Mouse (Mus musculus): ENCODE data around the gene Mzf1.
A peak's percentile ranks its signal among the peaks of the same experiment; 100 is the strongest.

Gene Mzf1

DNA sequence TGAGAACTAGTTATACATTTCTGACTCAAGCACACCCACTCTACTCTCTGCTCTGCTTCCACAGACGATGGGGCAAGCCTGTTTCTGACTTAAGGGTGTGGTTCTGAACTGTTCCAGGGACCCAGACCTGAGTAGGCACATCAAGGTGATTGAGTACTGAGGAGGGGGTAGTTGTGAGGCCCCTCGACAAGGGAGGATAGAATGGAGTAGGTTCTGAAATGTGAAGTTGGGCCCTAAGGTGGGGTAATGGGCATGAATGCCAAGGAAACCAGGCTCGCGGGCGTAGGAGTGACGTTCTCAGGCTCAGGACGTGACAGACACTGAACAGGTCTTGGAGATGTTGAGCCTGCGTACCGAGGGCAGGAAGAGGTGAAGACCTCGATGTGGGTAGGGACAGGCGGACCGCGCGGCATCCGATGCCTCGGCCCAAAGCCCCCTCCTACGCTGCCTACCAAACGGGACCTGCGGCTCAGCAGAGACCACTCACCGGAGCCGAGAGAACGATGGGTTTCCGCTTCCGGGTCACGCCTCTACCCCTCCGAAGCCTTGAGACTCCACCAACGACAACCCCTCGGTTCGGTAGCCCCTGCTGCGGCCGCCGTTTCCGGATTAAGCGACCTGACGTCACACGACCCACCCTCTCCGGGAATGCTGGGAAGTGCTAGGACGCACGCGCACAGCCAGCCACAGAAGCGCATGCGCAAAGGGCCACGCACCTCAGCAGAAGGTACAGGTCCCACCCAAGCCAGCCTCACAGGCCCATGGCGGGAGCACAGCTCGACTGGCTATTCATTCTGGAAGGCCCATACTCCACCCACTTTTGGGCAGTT is 20.2 kb downstream of the Mzf1 start, which contains the start of gene Chmp2a:
TSS of gene Chmp2a (minus strand) at position 660 of the 830 bp plus-strand sequence.
- DNase-seq: peak; percentile 98

GRCm38 (mm10) chr7:13033451-13034147 is 21.0 kb downstream of the Mzf1 start:
- DNase-seq: peak; percentile 32

DNA sequence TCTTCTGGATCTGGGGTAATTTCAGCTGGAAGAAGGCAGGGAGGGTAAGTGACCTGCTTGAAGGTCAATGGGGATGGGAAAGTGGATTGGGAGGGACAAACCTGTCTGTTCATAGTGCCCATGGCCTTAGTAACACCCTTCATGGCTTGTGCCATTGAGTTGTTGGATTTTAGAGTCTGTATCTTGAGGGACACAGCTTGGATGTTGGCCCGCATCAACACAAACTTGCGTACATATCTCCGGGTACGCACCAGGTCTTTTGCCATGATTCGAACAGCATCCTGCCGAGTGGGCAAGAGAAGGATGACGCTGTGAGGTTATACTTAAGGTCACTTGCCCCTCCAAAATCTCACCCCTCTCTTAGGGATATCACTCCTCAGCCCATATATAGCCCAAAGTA is 22.0 kb downstream of the Mzf1 start:
- no peak for DNase-seq

- no peak for DNase-seq
Observed at GRCm38 (mm10) chr7:13031983-13032382, 22.6 kb downstream of the Mzf1 start.

- DNase-seq: peak; percentile 22
Observed at GRCm38 (mm10) chr7:13031069-13031468, 23.5 kb downstream of the Mzf1 start.

GRCm38 (mm10) chr7:13028986-13029385 is 25.6 kb downstream of the Mzf1 start:
- DNase-seq: peak; percentile 3

DNA sequence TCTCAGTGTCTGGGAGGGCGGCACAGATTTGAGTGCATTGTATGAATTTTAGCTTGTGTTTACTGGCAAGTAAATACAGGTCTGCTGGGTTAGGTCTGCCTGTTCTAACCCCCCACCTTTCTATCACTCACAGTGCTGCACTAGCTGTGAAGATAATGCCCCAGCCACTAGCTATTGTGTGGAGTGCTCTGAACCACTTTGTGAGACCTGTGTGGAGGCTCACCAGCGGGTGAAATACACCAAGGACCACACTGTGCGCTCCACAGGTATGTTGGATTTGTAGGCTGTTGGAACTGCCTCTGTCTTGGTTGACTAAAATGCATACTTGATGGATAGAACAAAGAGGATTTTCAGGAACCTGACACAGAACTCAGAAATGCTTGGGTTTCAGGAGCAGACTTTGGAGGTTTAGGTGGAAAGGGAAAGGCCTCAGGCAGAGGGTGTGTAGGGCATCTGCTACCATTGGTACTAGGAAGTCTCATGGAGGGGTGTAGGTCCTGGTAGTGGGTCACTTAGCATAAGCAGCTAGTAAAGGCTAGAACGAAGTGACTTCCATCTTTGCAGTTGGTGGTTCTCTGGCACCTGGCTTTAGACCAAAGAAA is 29.0 kb downstream of the Mzf1 start:
- DNase-seq: peak; percentile 28

DNA sequence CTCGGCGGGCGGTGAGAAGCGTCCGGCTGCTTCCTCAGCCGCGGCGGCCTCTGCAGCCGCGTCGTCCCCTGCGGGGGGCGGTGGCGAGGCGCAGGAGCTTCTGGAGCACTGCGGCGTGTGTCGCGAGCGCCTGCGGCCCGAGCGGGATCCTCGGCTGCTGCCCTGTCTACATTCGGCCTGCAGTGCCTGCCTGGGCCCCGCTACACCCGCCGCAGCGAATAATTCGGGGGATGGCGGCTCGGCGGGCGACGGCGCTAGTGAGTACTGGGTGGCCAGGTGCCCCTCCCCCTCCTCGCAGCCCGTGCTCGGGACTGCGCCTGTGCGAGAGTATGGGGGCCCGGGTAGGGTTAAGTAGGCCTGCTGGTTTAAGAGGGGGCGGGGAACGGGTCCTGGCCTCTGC is 29.8 kb downstream of the Mzf1 start:
- peak; percentile 91 for DNase-seq

GRCm38 (mm10) chr7:13023928-13024731 is 30.4 kb downstream of the Mzf1 start:
- DNase-seq: peak; percentile 96

DNA sequence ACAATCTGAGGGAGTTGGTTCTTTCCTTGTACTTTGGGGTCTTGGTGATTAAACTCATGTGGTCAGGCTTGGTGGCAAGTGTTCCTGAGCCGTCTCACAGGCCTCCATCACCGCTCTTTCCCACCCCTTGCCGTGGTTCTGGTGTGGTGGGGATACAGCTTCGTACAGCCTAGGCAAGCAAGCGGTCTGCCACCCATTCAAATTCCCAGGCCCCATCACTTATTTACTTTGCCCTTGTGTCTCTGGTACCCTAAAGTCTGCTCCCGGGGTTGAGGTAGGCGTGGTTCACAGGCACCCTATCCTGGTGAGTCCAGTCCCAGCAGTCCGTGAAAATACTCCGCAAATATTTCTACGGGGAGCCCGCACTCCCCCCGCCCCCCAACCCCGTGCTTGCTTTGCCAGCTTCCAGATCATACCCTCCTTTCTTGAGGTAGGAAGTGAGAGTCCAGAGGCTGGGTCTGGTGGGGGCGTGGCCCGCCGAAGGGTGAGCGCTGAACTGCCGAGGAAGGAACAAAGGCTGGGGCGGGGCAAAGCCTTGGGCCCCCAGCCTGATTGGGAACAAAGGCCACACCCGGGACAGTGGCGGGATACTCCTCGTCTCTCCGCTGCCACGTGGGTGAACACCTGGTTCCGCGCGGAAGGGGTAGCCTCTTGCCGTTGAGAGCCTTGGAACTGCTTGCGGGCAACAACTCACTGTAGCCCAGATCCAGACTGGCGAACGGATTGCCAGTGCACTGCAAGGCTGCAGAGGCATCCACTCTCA is 31.6 kb downstream of the Mzf1 start:
- DNase-seq: peak; percentile 81

- no peak for DNase-seq
Observed at GRCm38 (mm10) chr7:13015217-13015616, 39.3 kb downstream of the Mzf1 start.

DNA sequence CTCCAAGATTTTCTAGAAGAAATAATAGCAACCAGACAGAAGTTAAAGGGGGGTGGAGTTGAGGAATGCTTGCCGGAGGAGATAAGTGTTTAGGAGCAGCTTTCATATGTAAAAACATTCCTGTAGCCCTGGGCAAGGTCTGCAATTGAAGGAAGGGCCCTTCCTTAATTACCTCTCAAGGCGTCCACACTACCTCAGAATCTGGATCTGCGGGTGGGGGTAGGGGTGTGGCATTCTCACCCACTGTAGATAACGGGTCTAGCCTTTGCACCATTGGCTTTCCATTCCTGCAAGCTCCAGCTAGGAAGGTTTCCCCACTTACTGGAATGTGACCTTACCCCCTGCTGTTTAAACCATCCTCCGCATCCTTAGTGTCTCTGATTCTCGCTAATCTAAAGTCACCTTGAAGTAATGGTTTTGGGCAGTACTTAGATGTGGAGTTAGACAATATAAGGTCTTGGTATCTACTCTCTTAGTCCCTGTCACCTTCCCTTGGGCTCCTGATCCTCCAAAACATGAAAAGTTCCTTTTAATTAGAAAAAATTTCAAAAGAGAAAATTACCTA is 40.2 kb downstream of the Mzf1 start:
- no peak for DNase-seq

DNA sequence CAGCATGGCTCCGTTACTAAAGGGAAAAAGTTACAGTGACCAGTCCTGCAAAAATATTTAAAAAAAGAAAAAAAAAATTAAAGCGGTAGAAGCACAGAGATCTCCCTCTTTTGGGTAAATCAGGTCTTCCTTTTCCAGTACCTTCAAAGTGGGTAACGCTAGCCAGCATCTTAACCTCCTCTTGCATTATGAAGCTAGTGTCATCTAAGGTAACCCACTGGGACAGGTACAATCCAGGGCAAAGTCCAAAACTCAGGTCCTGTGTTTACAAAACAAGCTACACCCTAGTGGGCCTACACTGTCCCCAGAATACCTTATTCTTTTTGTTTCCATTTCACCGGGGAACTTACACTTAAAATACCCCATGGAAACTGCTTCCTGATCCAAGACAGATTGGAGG is 40.9 kb downstream of the Mzf1 start:
- no peak for DNase-seq

- DNase-seq: peak; percentile 57
Observed at GRCm38 (mm10) chr7:13010005-13010908, 44.3 kb downstream of the Mzf1 start, which contains the start of gene Zbtb45. Zbtb45 (minus strand) TSS chr7:13010034.

DNA sequence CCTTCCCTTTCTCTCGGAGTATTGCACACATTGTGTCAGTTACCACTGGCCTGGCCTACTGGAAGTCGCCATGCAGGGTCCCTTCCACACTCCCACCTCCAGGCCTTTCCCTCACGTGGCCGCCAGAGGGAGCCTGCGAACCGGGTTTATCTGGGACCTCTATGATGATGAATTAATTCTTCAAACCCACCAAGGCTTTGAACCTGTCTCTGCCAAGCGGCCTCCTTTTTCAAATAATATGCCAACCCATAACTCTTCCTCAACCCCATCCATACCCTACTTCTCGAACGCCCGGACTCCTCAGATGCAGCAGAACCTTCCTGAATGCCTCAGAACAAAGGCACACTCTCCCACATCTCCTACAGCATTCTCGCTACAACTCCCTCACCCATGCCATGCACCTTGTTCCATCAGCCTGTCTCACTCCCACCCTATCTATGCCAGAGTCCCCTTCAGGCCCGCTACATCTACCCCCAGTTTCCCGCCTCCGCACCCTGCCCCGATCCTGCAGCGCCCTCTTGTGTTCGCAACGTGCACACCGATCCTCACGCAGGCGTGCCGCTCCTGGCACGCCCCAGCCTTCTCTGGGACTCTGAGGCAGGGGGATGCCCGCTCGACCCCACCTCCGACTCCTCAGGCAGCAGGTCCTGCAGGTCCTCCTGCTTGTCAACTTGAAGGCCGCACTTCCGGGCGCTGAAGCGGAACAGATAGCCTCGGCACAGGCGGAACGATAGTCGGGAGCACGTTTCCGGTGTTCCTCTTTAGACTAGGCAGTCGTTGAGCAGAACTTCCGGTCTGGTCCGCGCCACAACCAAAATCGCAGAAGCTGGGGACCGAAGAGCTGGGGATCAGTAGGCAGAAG is 45.2 kb downstream of the Mzf1 start:
- peak; percentile 94 for DNase-seq

DNA sequence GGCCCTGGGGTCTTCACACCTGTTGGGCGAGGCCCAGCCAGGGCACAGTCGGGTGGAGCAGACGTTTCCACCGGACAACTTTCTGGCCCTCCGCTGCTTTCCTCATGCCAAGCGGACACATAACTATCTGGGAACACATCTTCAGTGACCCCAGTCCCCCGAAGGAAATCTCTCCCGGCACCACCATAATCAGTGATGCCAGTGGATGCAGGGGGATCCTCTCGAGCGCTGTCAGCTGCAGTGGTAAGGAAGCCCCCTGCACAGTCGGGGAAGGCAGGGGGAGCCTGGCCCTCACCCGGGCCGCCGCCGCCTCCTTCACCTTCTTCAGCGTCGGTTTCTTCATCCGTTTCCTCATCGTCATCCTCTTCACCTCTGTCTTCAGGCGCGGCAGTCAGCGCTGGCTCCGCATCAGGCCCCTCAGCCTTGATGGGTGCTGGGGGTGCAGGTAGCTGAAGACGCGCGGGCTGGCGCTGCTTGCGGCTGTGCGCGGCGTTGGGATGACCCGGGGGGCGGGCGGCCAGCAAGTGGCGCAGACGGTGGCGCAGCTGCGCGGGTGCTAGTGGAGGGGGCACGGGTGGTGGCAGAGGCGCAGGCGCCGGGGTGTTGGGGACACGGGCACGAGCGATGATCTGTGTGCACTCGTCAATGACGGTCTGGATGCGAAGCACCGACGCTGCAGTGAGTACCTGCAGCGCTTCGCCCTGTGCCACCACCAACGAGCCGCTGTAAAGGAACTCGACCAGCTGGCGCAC is 47.0 kb downstream of the Mzf1 start:
- peak; percentile 49 for DNase-seq

DNA sequence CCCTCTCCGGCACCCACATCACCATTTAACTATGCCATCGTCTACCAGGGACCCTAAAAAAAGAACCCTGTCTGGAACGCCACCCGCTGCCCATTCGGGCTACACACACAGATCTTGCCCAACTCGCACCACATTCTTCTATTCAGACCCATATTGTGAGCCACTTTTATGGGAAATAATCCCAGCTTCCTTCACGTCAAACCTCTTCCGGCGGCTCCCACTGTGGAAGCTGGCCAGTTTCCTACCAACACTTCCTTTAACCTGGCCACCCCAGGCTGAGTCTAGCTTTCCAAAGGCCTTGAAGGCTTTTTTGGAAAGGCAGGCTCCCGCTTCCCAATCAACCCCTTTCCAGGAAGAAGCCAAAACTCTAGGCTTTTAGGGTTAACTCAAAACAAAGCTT is 48.0 kb downstream of the Mzf1 start:
- DNase-seq: no peak

DNA sequence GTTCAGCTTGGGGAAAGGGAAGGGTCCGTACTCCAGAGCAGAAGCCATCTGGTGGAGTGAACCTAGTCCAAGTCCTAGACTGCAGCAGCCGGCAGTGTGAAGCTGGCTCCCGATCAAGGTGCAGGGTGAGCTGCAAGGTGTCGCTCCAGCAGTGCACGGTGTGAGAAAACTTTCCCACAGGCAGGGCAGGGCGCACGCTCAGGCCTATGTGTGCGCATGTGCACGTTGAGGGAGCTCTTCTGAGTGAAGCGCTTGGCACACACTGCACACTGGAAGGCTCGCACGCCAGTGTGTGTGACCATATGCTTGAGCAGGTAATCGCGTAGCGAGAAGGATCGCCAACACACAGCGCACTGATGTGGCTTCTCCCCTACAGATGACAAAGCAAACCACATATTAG is 48.6 kb downstream of the Mzf1 start:
- no peak for DNase-seq

GRCm38 (mm10) chr7:13003380-13003779 is 51.2 kb downstream of the Mzf1 start:
- no peak for DNase-seq

All from cerebellum, adult 11-12 months (tissue).